Mouse (Mus musculus) lung, embryonic 14.5 days (tissue): ENCODE measurements at regions not wholly inside any gene's neighbourhood (a gene's known extent, or its start where the extent isn't known, plus 50 kb on each side); places are given as distances from the start of the nearest gene placed in this dataset.
A peak's percentile ranks its signal among the peaks of the same experiment; 100 is the strongest.

Experiments
- ATAC-seq: fragments of 200-750 bp; cut with Nextera tagmentation; 2 replicates; pipeline ENCODE4 v1.8.0; 2017; ENCODE audit warnings: mild to moderate bottlenecking, moderate TSS enrichment, moderate library complexity; ENCODE audit not compliant: insufficient read depth
- DNase-seq: peaks from one replicate; pipeline ENCODE4 v3.0.0-alpha.2; 2015
- H3K27ac ChIP-seq: fragments of 300-500 bp; sonication (generic); 2 replicates; pipeline ENCODE4 v1.5.1; 2014; ENCODE audit warnings: low read depth, mild to moderate bottlenecking, moderate library complexity
- H3K27me3 ChIP-seq: fragments of 300-500 bp; sonication (generic); 2 replicates; pipeline ENCODE4 v1.6.1; 2014; ENCODE audit warnings: low read length, control low read depth; ENCODE audit not compliant: insufficient read depth
- H3K36me3 ChIP-seq: fragments of 300-500 bp; sonication (generic); 2 replicates; pipeline ENCODE4 v1.6.1; 2014; ENCODE audit warnings: control low read depth; ENCODE audit not compliant: insufficient read depth
- H3K4me1 ChIP-seq: fragments of 300-500 bp; sonication (generic); 2 replicates; pipeline ENCODE4 v1.6.1; 2014; ENCODE audit warnings: antibody characterized with exemption, control low read depth; ENCODE audit not compliant: insufficient read depth
- H3K4me2 ChIP-seq: fragments of 300-500 bp; sonication (generic); 2 replicates; pipeline ENCODE4 v1.6.1; 2014; ENCODE audit warnings: mild to moderate bottlenecking
- H3K4me3 ChIP-seq: fragments of 300-500 bp; sonication (generic); 2 replicates; pipeline ENCODE4 v1.5.1; 2014; ENCODE audit warnings: low read depth, low read length
- H3K9ac ChIP-seq: fragments of 300-500 bp; sonication (generic); 2 replicates; pipeline ENCODE4 v1.6.1; 2014
- H3K9me3 ChIP-seq: fragments of 300-500 bp; sonication (generic); 2 replicates; pipeline ENCODE4 v1.6.1; 2016; ENCODE audit warnings: low read depth, low read length, control low read depth
- CTCF ChIP-seq: IDR thresholded peaks from 2 replicates; pipeline ENCODE4 v1.5.1; 2016; ENCODE audit warnings: antibody characterized with exemption, low read depth
- WGBS: fragments of 180-500 bp; shearing (Covaris S2); extraction: QIAGEN DNeasy Blood & Tissue Kit; methylation state at CpG from one replicate; pipeline ENCODE4 v1.1.7; 2014; 5-methylcytosine and 5-hydroxymethylcytosine counted together

DNA sequence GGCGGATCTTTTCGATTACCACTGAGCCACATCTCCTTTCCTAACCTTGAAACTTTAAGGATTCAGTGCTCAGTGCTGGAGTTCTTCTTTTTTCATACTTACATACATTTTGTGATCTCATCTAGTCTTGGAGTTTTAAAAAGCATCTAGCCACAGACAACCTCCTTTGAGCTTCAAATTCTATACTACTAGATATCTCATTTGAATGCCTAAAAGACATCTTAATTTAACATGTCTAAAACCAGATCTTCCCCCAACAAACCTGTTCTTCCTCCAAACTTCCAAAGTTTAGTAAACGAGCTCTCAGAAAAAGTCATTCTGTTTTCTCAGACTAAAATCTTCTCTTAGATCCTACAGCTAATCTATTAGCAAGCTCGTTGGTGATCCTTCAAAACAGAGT is 2081.5 kb upstream of the Lrrc6 start:
- no peak for TF ChIP-seq CTCF
- Histone ChIP-seq H3K36me3 (no peaks in the 10 kb centered on the region), H3K4me2 (no peak overlapping the region), H3K4me3 (no peak overlapping the region), H3K27me3 (no peaks in the 10 kb centered on the region), H3K4me1 (no peaks in the 10 kb centered on the region), H3K27ac (no peak overlapping the region), H3K9ac (no peak overlapping the region), H3K9me3 (no peaks in the 10 kb centered on the region)
- no peak for ATAC-seq
- no peak for DNase-seq
- WGBS = 78% methylated on average over 4 of the region's 4 CpGs

DNA sequence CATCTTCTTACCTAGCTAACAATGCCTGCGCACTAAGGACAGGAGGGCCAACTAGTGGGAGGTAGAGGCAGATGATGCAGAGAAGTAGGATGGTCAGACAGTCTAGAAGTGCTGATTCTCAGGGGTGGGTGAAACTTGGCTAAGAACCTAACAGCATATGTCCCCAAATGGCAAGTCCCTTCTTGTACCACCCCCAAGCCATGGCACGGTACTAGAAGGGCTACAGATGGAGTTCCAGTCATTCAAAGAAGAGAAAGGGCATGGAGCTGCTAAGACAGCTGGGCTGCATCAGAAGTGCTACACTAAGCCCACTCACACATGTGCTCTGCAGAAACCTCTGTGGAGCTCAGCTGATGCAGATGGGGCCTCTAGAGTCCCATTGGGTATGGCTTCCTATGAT is 2078.8 kb upstream of the Lrrc6 start:
- Histone ChIP-seq H3K4me1 (no peaks in the 10 kb centered on the region), H3K27ac (no peak overlapping the region), H3K4me2 (no peak overlapping the region), H3K9ac (no peak overlapping the region), H3K27me3 (no peaks in the 10 kb centered on the region), H3K4me3 (no peak overlapping the region), H3K9me3 (no peaks in the 10 kb centered on the region), H3K36me3 (no peaks in the 10 kb centered on the region)
- 85% methylated on average over 2 of the region's 2 CpGs for whole genome bisulfite sequencing
- DNase-seq (no peak), ATAC-seq (no peak)
- TF ChIP-seq CTCF = no peak

DNA sequence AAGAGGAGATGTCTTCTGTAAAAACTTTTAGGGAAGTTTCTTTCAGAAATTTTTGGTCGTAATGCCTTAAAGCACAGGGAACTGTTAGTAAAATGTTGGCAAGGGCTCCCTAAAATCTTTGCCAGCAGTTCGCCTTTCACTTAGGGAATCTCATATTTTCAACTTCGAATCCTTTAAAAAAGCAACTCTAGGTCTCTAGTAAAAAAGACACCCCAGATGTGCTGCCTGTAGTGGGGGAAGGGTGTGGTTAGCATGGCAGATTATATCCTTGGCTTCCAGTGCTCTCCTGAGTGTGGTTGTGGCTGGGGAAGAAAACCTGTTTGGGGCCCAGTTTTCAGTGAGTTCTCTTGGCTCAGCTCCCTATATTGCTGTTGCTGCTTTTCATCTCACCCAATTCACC is 2059.9 kb upstream of the Lrrc6 start:
- Histone ChIP-seq H3K36me3 (no peaks in the 10 kb centered on the region), H3K4me2 (no peak overlapping the region), H3K9me3 (no peaks in the 10 kb centered on the region), H3K4me3 (no peak overlapping the region), H3K27ac (no peak overlapping the region), H3K27me3 (no peaks in the 10 kb centered on the region), H3K9ac (no peak overlapping the region), H3K4me1 (no peaks in the 10 kb centered on the region)
- ATAC-seq (no peak), DNase-seq (peak; percentile 8)
- no peak for TF ChIP-seq CTCF
- 63% methylated on average over 3 of the region's 3 CpGs for WGBS

DNA sequence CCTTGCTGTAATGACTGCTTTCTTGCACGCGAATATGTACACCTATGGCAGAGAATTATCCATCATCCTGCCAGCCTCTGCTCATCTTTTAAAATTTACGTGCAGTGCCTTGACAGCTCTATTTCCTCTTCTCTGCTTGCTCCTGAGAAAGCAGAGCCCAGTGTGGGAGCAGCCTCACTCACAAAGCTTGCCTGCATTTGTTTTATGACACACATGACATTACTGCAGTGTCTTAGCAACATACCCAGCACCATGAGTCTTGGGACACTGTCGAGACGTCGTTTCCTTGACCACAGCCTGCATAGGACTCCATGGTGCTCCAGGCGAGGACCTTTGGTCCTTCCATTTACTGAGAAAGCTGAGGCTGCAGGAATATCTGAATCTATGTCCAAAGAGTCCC is 2055.4 kb upstream of the Lrrc6 start:
- Histone ChIP-seq H3K4me1 (no peaks in the 10 kb centered on the region), H3K9ac (no peak overlapping the region), H3K27ac (no peak overlapping the region), H3K4me2 (no peak overlapping the region), H3K27me3 (no peaks in the 10 kb centered on the region), H3K4me3 (no peak overlapping the region), H3K9me3 (no peaks in the 10 kb centered on the region), H3K36me3 (no peaks in the 10 kb centered on the region)
- 67% methylated on average over 7 of the region's 7 CpGs for WGBS
- no peak for TF ChIP-seq CTCF
- DNase-seq = no peak
- ATAC-seq = no peak

DNA sequence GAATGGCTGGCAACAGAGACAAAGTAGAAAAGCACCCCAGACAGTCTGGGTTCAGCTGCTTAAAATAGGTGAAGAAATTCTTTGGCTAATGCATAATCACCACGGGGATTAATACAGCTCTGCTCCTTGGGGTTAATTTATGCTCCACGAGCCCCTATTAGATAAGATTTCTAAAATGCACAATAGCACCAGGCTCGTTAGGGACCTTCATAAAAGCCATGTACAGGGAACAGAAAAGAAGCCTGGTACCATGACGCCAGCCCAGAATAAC is 2035.3 kb upstream of the Lrrc6 start:
- Histone ChIP-seq H3K4me3 (no peak overlapping the region), H3K9me3 (no peaks in the 10 kb centered on the region), H3K4me2 (no peak overlapping the region), H3K27ac (no peak overlapping the region), H3K9ac (no peak overlapping the region), H3K4me1 (no peaks in the 10 kb centered on the region), H3K27me3 (no peaks in the 10 kb centered on the region), H3K36me3 (no peaks in the 10 kb centered on the region)
- DNase-seq (no peak), ATAC-seq (no peak)
- TF ChIP-seq CTCF = no peak
- 63% methylated on average over 4 of the region's 4 CpGs for WGBS

DNA sequence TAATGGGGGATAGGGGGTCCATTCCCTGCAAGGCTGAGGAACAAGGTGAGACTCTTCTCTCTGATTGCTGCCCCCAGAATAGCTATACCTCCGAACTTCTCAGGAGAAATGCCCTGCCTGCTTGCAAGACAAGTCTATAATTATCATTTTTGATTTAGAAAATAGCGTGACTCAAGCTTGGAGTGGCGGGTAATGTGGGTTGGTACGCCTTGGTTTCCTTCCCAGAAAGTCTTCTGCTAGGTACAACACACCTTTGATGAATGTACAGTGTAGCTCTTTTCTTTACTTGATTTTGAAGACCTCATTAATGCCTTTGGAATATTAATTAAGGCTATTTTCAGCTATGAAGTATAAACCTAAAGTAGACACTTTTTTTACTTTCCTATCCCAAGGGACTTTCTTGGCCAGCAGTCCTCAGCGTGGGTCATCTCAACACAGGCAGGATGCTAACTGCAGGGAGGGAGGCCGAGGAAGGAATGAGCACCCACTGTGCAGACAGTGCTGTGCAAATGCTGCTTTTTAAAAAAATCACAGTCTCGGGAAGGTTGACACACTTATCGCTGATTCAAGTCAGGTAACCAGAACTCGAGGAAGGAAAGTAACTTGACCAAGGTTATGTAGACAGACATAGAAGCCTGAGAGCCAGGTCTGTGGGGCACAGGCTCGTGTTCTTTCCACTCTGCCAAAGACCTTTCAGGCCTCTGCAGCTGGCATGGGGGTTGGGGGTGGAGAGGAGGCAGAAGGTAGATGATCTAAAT is 2034.8 kb upstream of the Lrrc6 start:
- H3K4me1 ChIP-seq = no peaks in the 10 kb centered on the region
- WGBS = 75% methylated on average over 10 of the region's 10 CpGs
- H3K9me3 ChIP-seq = no peaks in the 10 kb centered on the region
- H3K27me3 ChIP-seq = no peaks in the 10 kb centered on the region
- H3K27ac ChIP-seq = no peak overlapping the region
- no peak overlapping the region for H3K4me2 ChIP-seq
- DNase-seq (no peak), ATAC-seq (no peak)
- H3K9ac ChIP-seq = no peak overlapping the region
- no peaks in the 10 kb centered on the region for H3K36me3 ChIP-seq
- no peak for TF ChIP-seq CTCF
- H3K4me3 ChIP-seq = no peak overlapping the region

DNA sequence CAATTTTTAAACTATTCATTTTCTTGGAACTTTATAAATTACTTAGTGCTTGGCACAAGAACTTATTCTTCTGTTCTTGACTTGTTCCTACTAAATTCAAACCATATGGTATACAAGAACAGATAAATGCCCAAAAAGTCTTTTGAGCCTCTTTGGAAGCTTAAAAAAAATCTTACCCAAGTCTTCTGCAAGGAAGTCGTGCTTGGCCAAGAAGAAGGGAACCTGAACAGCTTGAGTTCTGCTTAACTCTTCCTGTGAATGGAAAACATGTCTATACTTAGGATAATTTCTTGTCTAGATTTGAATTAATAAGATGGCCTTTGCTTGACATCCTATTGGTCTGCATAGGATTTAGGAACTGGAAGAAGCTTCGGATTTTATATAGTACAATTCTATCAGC is 2020.0 kb upstream of the Lrrc6 start:
- Histone ChIP-seq H3K9ac (no peak overlapping the region), H3K27me3 (no peaks in the 10 kb centered on the region), H3K9me3 (no peaks in the 10 kb centered on the region), H3K27ac (no peak overlapping the region), H3K4me1 (no peaks in the 10 kb centered on the region), H3K36me3 (no peaks in the 10 kb centered on the region), H3K4me2 (no peak overlapping the region), H3K4me3 (no peak overlapping the region)
- TF ChIP-seq CTCF = no peak
- DNase-seq = no peak
- WGBS = 78% methylated on average over 2 of the region's 2 CpGs
- no peak for ATAC-seq

DNA sequence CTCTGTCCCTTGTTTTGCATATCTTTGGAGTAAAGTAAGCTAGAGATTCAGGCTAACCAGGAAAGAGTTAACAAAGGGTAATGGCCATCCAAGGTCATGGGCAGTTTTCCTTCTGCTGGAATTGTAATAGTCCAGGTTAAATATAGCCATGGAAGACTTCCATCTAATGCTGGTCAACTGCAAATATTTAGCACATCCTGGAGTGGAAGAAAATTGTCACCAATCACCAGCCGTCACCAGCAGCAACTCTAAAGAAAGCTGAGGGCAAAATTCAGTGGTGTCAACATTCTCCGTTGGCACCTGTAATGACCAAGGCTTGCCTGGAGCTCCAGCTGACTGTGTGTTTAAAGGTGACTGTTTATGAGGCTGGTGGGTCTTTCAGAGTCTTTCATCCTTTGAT is 2011.7 kb upstream of the Lrrc6 start:
- H3K9ac ChIP-seq = no peak overlapping the region
- no peak for TF ChIP-seq CTCF
- H3K27me3 ChIP-seq = no peaks in the 10 kb centered on the region
- H3K9me3 ChIP-seq = no peaks in the 10 kb centered on the region
- H3K27ac ChIP-seq = no peak overlapping the region
- DNase-seq (no peak), ATAC-seq (no peak)
- no peak overlapping the region for H3K4me3 ChIP-seq
- WGBS = 75% methylated on average over 2 of the region's 2 CpGs
- no peaks in the 10 kb centered on the region for H3K4me1 ChIP-seq
- H3K36me3 ChIP-seq = no peaks in the 10 kb centered on the region
- H3K4me2 ChIP-seq = no peak overlapping the region
